Mouse (Mus musculus) embryonic facial prominence, embryonic 13.5 days (tissue): ENCODE data around the gene Gm6993. TPM values are rescaled to one million over a fixed set of nuclear protein-coding genes. Genes with fewer than 3 reads are reported as not detected.

ENCODE experiments used
- ATAC-seq: fragments of 200-750 bp; cut with Nextera tagmentation; 2 replicates; pipeline ENCODE4 v1.8.0; 2017; ENCODE audit warnings: low read depth; ENCODE audit not compliant: insufficient number of reproducible peaks, insufficient read depth, low FRiP score, low TSS enrichment
- H3K27ac ChIP-seq: fragments of 300-500 bp; sonication (generic); 2 replicates; pipeline ENCODE4 v1.5.1; 2015; ENCODE audit warnings: moderate library complexity, mild to moderate bottlenecking, inconsistent platforms
- H3K27me3 ChIP-seq: fragments of 300-500 bp; sonication (generic); 2 replicates; pipeline ENCODE4 v1.6.1; 2015; ENCODE audit warnings: mild to moderate bottlenecking, inconsistent platforms
- H3K36me3 ChIP-seq: fragments of 300-500 bp; sonication (generic); 2 replicates; pipeline ENCODE4 v1.6.1; 2015; ENCODE audit warnings: mild to moderate bottlenecking, inconsistent platforms
- H3K4me1 ChIP-seq: fragments of 300-500 bp; sonication (generic); 2 replicates; pipeline ENCODE4 v1.6.1; 2015; ENCODE audit warnings: inconsistent platforms
- H3K4me2 ChIP-seq: fragments of 300-500 bp; sonication (generic); 2 replicates; pipeline ENCODE4 v1.6.1; 2015; ENCODE audit warnings: moderate library complexity, mild to moderate bottlenecking, inconsistent platforms
- H3K4me3 ChIP-seq: fragments of 300-500 bp; sonication (generic); 2 replicates; pipeline ENCODE4 v1.5.1; 2015; ENCODE audit warnings: mild to moderate bottlenecking, inconsistent platforms
- H3K9ac ChIP-seq: fragments of 300-500 bp; sonication (generic); 2 replicates; pipeline ENCODE4 v1.6.1; 2015; ENCODE audit warnings: mild to moderate bottlenecking, inconsistent platforms
- H3K9me3 ChIP-seq: fragments of 300-500 bp; sonication (generic); 2 replicates; pipeline ENCODE4 v1.6.1; 2016; ENCODE audit warnings: inconsistent platforms
- WGBS: fragments of 180-500 bp; shearing (Covaris S2); methylation state at CpG from one replicate; pipeline ENCODE4 v1.1.7; 2015; ENCODE audit warnings: mixed read lengths; 5-methylcytosine and 5-hydroxymethylcytosine counted together
- polyA plus RNA-seq: library from polyadenylated mRNA; unstranded; fragments of >200 nt; fragmentation: Nextera tagmentation; extraction: Ambion mirVana; gene quantifications from 2 replicates; pipeline ENCODE4 v1.2.1, GENCODE M21; 2015

The Gm6993 gene
- polyA plus RNA-seq, 1 experiment from 2014 or later = not detected

DNA sequence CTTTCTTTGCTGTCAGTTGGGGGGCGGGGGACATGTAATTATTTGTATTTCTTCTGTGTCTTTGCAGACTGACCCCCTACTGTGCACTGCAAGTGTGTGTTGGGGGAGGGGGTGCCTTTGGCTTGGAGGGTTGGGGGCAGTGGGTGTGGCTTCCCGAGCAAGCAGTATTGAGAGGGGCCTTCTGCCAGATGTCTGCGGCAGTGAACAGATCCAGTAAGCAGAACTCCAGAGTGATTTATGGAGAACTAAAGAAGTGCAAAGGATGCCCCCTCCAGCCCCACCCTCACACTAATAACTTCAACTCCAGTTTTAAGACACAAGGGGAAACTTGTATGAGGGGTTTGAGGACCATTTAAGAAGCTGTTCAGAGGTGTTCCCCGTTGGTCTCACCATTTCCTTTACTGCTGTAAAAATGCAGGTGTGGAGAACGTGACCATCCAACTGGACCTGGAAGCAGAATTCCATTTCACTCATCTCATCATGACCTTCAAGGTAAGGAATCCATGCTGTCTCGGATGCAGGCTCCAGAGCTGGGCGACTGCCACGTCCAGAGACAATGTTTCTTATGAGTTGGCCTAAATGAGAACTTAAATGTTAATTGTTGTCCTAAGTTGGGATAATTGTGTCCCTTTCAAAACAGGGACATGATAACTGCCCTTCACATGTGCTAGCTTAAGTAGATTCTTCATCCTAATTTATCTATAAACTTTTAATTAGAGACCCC is 31.6 kb downstream of the Gm6993 start:
- H3K4me3 ChIP-seq = no peak overlapping the region
- peaks cover 75% of the 10 kb centered on the region for H3K36me3 ChIP-seq
- peak overlapping the region; percentile 80 for H3K27ac ChIP-seq

GRCm38 (mm10) chr12:31272846-31273245 is 32.3 kb downstream of the Gm6993 start:
- Histone ChIP-seq H3K27me3 (no peaks in the 10 kb centered on the region), H3K27ac (0 out of 2 replicates have a peak overlapping the region, but pooled peaks have one; percentile 3), H3K4me3 (no peak overlapping the region), H3K4me1 (peaks cover 64% of the 10 kb centered on the region), H3K36me3 (peaks cover 81% of the 10 kb centered on the region), H3K9me3 (no peaks in the 10 kb centered on the region), H3K4me2 (no peak overlapping the region), H3K9ac (no peak overlapping the region)
- 67% methylated on average over 2 of the region's 2 CpGs for WGBS
- no peak for ATAC-seq

More for the DNA sequence above, 31.6 kb downstream of the Gm6993 start:
- no peak for ATAC-seq
- peak overlapping the region; percentile 39 for H3K4me2 ChIP-seq
- H3K4me1 ChIP-seq = peaks cover 68% of the 10 kb centered on the region
- no peaks in the 10 kb centered on the region for H3K9me3 ChIP-seq
- H3K27me3 ChIP-seq = no peaks in the 10 kb centered on the region
- 57% methylated on average over 8 of the region's 8 CpGs for WGBS
- 0 out of 2 replicates have a peak overlapping the region, but pooled peaks have one; percentile 1 for H3K9ac ChIP-seq

DNA sequence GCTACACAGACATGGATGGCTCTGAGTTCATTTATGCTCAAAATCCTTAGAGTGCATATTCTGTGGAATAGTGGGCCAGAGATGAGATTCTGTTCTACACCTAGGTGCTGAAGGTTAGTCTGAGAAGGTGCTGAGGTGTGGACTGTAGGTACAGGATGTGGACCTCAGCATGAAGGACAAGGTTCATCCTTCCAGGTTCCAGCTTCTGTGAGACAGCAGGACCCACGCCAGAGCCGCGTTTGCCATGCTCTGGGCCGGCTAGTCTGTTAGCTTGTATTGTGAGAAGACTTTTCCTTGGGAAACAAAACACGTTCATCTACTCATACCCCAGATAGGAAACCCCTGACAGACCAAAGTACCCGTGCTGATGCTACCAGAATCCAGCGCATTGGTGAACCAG is 33.1 kb downstream of the Gm6993 start:
- H3K27me3 ChIP-seq = no peaks in the 10 kb centered on the region
- no peak overlapping the region for H3K4me2 ChIP-seq
- H3K27ac ChIP-seq = no peak overlapping the region
- H3K4me1 ChIP-seq = peaks cover 56% of the 10 kb centered on the region
- no peak overlapping the region for H3K4me3 ChIP-seq
- H3K9me3 ChIP-seq = no peaks in the 10 kb centered on the region
- H3K9ac ChIP-seq = no peak overlapping the region
- WGBS = 95% methylated on average over 7 of the region's 7 CpGs
- no peak for ATAC-seq
- H3K36me3 ChIP-seq = peaks cover 86% of the 10 kb centered on the region

GRCm38 (mm10) chr12:31275411-31275810 is 34.8 kb downstream of the Gm6993 start:
- Histone ChIP-seq H3K9ac (no peak overlapping the region), H3K27ac (peak overlapping the region; percentile 28; the same call in 1 of the 2 replicates), H3K4me2 (no peak overlapping the region), H3K9me3 (no peaks in the 10 kb centered on the region), H3K4me3 (no peak overlapping the region), H3K27me3 (no peaks in the 10 kb centered on the region), H3K36me3 (peaks cover 89% of the 10 kb centered on the region), H3K4me1 (peaks cover 49% of the 10 kb centered on the region)
- no peak for ATAC-seq
- 69% methylated on average over 10 of the region's 10 CpGs for WGBS

DNA sequence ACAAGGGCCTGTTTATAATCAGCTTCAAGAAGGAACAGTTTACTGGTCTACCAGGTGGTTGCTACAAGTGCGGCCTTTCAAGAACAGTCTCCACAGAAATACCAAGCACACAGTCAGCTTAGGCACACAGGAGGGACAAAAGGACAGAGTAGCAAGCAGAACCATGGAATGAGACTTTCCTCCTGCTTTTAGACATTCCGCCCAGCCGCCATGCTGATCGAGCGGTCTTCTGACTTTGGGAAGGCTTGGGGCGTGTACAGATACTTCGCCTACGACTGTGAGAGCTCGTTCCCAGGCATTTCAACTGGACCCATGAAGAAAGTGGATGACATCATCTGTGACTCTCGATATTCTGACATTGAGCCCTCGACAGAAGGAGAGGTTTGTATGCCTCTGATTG is 37.7 kb downstream of the Gm6993 start:
- Histone ChIP-seq H3K36me3 (peaks cover 90% of the 10 kb centered on the region), H3K27me3 (no peaks in the 10 kb centered on the region), H3K27ac (no peak overlapping the region), H3K9me3 (no peaks in the 10 kb centered on the region), H3K9ac (no peak overlapping the region), H3K4me1 (peaks cover 30% of the 10 kb centered on the region), H3K4me3 (no peak overlapping the region), H3K4me2 (no peak overlapping the region)
- no peak for ATAC-seq
- 88% methylated on average over 11 of the region's 11 CpGs for WGBS

DNA sequence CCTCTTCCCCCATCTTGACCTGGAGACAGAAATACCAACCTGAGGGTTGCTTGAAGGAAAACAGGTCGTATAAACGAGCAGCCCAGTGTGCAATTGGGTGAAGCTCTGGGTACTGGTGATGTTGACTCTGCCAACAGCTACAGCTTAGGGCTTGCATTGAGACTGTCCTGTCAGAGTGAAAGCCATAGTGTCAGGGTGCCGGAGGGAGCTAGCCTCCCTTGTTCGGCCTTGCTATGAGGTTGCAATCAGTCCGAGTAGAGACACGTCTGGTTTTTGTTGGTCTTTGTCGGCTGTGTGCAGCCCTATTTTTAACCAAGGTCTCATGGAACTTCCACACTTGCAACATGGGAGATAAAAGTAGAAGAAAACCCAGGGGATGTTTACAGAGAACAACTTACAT is 39.7 kb downstream of the Gm6993 start:
- H3K4me2 ChIP-seq = no peak overlapping the region
- H3K36me3 ChIP-seq = peaks cover 88% of the 10 kb centered on the region

DNA sequence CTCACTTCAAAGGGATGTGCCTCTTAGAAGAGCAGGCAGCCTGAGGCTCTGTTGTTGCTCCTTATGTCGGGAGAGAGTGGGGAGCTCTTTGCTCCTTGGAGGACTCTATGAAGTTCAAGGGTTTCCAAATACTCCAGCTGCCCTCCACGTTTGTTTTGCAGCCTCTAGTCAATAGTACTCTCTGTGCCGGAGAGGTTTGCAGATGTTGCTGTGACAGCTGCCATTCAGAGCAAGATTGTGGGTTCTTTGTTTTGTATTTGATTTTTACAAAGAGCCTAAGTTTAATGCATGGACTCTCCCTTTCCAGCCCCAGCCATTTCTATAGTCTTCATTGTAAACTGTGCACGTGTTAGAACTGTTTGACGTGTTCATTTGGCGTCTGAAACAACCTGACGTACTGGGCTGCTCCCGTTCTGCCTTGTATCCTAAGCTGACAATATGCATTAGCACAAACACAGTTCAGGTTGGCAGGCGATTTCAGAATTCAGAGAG is 40.6 kb downstream of the Gm6993 start:
- 65% methylated on average over 9 of the region's 9 CpGs for WGBS
- no peak overlapping the region for H3K4me3 ChIP-seq
- peaks cover 27% of the 10 kb centered on the region for H3K4me1 ChIP-seq
- H3K9ac ChIP-seq = no peak overlapping the region
- H3K4me2 ChIP-seq = no peak overlapping the region
- H3K27ac ChIP-seq = no peak overlapping the region
- H3K27me3 ChIP-seq = no peaks in the 10 kb centered on the region
- ATAC-seq = no peak
- no peaks in the 10 kb centered on the region for H3K9me3 ChIP-seq
- peaks cover 88% of the 10 kb centered on the region for H3K36me3 ChIP-seq

More for the DNA sequence above, 39.7 kb downstream of the Gm6993 start:
- H3K27ac ChIP-seq = no peak overlapping the region
- no peak overlapping the region for H3K4me3 ChIP-seq
- no peak overlapping the region for H3K9ac ChIP-seq
- peaks cover 33% of the 10 kb centered on the region for H3K4me1 ChIP-seq
- H3K27me3 ChIP-seq = no peaks in the 10 kb centered on the region
- WGBS = 77% methylated on average over 7 of the region's 7 CpGs
- ATAC-seq = no peak
- no peaks in the 10 kb centered on the region for H3K9me3 ChIP-seq

GRCm38 (mm10) chr12:31282241-31282640 is 41.7 kb downstream of the Gm6993 start:
- 87% methylated on average over 5 of the region's 5 CpGs for WGBS
- Histone ChIP-seq H3K36me3 (peaks cover 88% of the 10 kb centered on the region), H3K9ac (no peak overlapping the region)

DNA sequence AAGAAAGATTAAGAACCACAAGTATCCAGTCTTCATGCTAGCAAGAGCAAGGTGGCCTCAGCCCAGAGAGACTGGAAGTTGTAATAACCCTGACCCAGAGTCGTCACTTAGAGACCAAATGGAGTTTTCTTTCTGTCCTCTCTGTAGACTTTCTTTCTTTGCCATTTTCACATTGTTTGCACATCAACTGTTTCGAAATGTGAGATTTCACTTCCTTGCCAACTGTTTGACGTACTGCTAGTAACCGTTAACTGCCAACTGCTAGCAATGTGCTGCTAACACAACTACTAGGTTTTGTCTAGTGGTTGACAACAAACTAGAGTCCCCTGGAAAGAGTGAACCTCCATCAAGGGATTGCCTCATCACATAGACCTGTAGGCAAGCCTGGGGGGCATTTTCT is 42.6 kb downstream of the Gm6993 start:
- 81% methylated on average over 4 of the region's 4 CpGs for WGBS
- no peak overlapping the region for H3K4me2 ChIP-seq
- H3K36me3 ChIP-seq = peaks cover 88% of the 10 kb centered on the region

More at GRCm38 (mm10) chr12:31282241-31282640, 41.7 kb downstream of the Gm6993 start:
- H3K4me2 ChIP-seq = no peak overlapping the region
- H3K27ac ChIP-seq = no peak overlapping the region
- ATAC-seq = no peak
- H3K4me1 ChIP-seq = peaks cover 24% of the 10 kb centered on the region
- no peaks in the 10 kb centered on the region for H3K9me3 ChIP-seq
- H3K4me3 ChIP-seq = no peak overlapping the region
- H3K27me3 ChIP-seq = no peaks in the 10 kb centered on the region

DNA sequence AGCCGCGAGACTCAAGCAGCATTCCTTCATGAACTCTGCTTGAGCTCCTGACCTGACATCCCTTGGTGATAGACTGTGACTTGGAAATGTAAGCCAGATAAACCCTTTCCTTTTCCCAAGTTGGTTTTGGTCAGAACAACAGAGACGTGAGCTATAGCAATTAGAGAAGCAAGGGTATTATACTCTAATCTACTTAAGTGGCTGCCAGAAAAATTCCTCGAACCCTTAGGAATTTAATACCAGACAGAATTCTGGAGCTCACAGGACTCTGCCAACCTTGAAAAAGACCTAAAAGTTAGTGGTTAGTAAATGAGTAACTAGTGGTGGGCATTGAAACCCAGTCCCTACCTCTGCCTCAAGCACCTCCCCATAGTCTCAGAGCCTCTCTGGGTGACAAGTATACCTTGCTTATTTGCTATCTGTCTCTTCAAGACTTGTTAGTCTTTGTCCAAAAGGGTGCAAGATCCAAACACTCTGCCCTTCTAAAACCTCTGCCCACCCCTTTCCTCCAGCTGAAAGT is 43.1 kb downstream of the Gm6993 start:
- Histone ChIP-seq H3K4me3 (no peak overlapping the region), H3K9ac (no peak overlapping the region), H3K9me3 (no peaks in the 10 kb centered on the region), H3K27me3 (no peaks in the 10 kb centered on the region), H3K36me3 (peaks cover 88% of the 10 kb centered on the region), H3K27ac (peak overlapping the region; percentile 28), H3K4me1 (peaks cover 20% of the 10 kb centered on the region), H3K4me2 (no peak overlapping the region)
- ATAC-seq = no peak
- WGBS = 51% methylated on average over 4 of the region's 4 CpGs

More for the DNA sequence above, 42.6 kb downstream of the Gm6993 start:
- H3K4me1 ChIP-seq = peaks cover 20% of the 10 kb centered on the region
- H3K4me3 ChIP-seq = no peak overlapping the region
- no peaks in the 10 kb centered on the region for H3K9me3 ChIP-seq
- H3K27ac ChIP-seq = no peak overlapping the region; the same call in 1 of the 2 replicates
- no peak overlapping the region for H3K9ac ChIP-seq
- H3K27me3 ChIP-seq = no peaks in the 10 kb centered on the region
- ATAC-seq = no peak

DNA sequence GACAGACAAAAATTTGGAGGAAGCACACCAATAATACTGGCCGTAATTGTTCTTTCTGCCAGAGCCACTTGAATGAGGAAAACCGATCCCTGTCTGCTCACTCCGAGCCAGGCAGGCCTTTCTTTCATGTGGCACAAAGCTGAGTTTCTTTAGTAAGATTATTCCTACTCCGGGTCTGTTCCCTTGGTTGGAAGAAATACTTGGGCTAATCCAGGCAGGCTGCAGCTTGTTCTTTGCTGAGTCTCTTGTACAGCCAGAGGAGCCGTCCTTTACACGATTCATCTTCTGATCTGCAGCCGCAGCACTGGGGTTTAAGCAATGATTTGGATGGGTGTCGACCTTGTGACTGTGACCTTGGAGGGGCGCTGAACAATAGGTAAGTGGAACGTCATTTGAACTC is 48.5 kb downstream of the Gm6993 start:
- Histone ChIP-seq H3K9me3 (no peaks in the 10 kb centered on the region), H3K36me3 (peaks cover 84% of the 10 kb centered on the region), H3K27ac (no peak overlapping the region), H3K27me3 (no peaks in the 10 kb centered on the region), H3K4me3 (no peak overlapping the region), H3K4me1 (peaks cover 2% of the 10 kb centered on the region), H3K4me2 (no peak overlapping the region), H3K9ac (no peak overlapping the region)
- WGBS = 76% methylated on average over 10 of the region's 10 CpGs
- peak; percentile 54; the same call in 1 of the 2 replicates for ATAC-seq
